Mouse (Mus musculus) left cerebral cortex, adult 18-20 months (tissue): Measurements from ENCODE around the gene Ms4a14. TPM values are rescaled to one million over a fixed set of nuclear protein-coding genes. Genes with fewer than 3 reads are reported as not detected.
"Not testable (repeated sequence)": the region's sequence is repeated elsewhere in the genome, so short reads cannot be mapped to it uniquely, and the experiment has no call there.

Experiments used
- DNase-seq, 2 experiments: peaks; one replicate each; pipeline ENCODE4 v3.0.0; 2021 to 2022; ENCODE audit warnings: low spot score in 2 of 2, mixed read lengths in 1 of 2
- long read RNA-seq, 2 experiments: library from polyadenylated mRNA; stranded (forward); transcript quantifications; one replicate each; pipeline ENCODE4 v2.0.0; 2021
- total RNA-seq, 2 experiments: library from RNA; stranded (reverse); gene quantifications; 2 replicates each; pipeline ENCODE4 v1.2.3; 2021

Gene Ms4a14
- total RNA-seq, result not detected
- long read RNA-seq, experiment 1, result 0 reads
- long read RNA-seq, experiment 2, result 0 reads

DNA sequence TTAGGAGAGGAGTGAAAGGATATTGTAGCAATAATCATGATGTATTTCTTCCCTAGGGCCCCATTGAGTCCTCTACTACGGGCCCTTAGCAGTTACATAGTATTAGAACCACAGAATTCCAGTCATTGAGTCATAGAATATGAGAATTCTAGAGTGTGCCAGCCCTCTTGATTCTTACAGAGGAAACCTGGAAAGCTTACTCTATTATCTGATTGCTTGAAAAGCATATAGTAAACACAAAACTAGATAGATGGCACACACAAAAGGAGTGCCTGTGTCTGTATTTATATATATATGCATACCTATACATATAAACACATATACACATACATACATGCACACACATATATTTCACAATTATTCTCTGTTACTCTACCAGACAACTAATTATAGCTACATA lies at the start of gene Ms4a14:
Gene Ms4a14, minus strand, starts transcription at position 101 of the 400 bp plus-strand sequence.
- no peak for DNase-seq

- no peak for DNase-seq
Observed at GRCm38 (mm10) chr19:11362002-11362401, 47.7 kb upstream of the Ms4a14 start.

- DNase-seq, result no peak
Observed at GRCm38 (mm10) chr19:11360106-11360505, 45.9 kb upstream of the Ms4a14 start.

DNA sequence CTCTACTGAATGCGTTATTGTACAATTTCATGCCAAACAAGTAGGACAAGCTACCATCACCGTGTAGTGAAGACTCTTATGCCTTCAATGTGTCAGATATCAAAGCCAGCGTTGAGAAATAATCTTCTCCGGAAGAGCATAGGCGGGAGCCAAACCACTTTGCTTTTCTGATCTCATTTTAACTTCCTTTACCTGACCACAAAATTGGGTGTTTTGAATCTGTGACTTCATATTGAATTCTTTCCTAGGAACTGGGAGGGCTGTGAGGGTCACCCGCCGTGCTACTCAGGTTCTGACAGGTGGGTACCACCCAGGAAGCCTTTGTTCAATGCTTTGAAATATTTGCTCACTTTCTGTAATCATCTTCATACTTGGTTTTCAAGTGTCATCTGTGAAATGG lies 41.5 kb upstream of the Ms4a14 start:
- no peak for DNase-seq

- no peak for DNase-seq
Observed at GRCm38 (mm10) chr19:11351878-11352277, 37.6 kb upstream of the Ms4a14 start.

GRCm38 (mm10) chr19:11349698-11350481 lies 35.6 kb upstream of the Ms4a14 start:
- peak in 1 of 2 experiments; percentile 2 for DNase-seq

- no peak for DNase-seq
Observed at GRCm38 (mm10) chr19:11343992-11344391, 29.7 kb upstream of the Ms4a14 start.

DNA sequence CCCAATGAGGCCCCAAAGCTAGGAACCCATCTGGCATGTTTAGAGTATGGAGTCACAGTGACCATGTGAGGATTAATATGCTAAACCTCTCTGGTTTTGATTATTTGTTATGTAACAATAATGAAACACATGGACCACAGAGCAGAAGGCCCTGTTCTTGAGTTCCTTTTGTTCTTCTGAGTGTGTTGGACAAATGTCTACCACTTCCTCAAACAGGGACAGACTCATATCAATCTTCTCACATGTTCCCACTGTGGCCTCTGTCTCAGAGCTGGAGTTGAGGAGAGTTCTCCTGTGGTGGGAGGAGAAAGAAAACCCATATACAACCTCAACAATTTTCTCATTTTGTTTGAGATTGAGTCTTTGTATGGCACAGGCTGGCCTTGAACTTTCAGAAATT lies 28.9 kb upstream of the Ms4a14 start:
- DNase-seq, result no peak

GRCm38 (mm10) chr19:11335932-11336331 lies 21.7 kb upstream of the Ms4a14 start, which contains the start of gene Ms4a7:
Ms4a7 (minus strand) TSS chr19:11336146.
- no peak for DNase-seq

GRCm38 (mm10) chr19:11321123-11321522 lies 6.9 kb upstream of the Ms4a14 start:
- no peak for DNase-seq

- no peak for DNase-seq
Observed at GRCm38 (mm10) chr19:11316786-11317185, 2.5 kb upstream of the Ms4a14 start.

DNA sequence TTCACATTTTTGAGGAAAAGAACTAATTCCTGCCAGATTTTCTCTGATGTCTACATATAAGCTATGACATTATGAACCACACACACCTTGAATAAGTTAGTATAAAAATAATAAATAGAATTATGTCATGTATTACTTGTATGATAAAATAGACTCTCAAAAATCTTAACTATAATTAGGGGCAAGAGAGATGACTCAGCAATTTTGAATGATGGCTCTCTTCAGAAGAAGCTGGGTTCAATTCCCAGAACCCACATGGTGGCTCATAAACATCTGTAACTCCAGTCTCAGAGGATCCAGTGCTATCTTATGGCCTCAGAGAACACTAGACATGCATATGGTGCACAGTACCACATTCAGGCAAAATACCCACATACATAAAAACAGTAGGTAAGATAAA lies 5.4 kb downstream of the Ms4a14 start:
- no peak for DNase-seq

- DNase-seq, result not testable (repeated sequence)
Observed at GRCm38 (mm10) chr19:11299529-11299928, 14.7 kb downstream of the Ms4a14 start.

GRCm38 (mm10) chr19:11298939-11299338 lies 15.3 kb downstream of the Ms4a14 start:
- no peak for DNase-seq

DNA sequence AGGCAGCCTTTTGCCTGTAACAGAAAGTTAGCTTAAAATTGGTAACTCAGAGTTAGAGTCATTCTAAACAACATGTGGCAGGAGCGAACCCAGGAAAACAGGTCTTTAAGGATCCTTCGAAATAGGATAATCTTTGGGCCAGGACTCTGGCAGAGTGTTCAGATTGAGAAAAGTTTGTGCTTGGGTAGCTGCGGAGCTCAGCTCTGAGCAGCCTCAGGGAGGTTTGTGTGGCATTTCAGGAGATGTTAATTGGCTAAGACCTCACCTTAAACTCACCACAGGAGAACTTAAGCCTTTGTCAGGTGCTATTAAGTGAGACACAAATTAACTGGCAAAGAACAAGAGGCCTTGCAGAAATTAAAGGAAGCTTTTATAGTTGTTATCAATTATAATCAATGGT lies 20.6 kb downstream of the Ms4a14 start:
- DNase-seq, result not testable (repeated sequence)

GRCm38 (mm10) chr19:11292990-11293389 lies 21.3 kb downstream of the Ms4a14 start:
- DNase-seq, result no peak

GRCm38 (mm10) chr19:11283773-11284172 lies 30.5 kb downstream of the Ms4a14 start, which contains the start of gene Ms4a5:
Ms4a5 (minus strand) TSS chr19:11283873.
- no peak for DNase-seq

GRCm38 (mm10) chr19:11280223-11280622 lies 34.0 kb downstream of the Ms4a14 start:
- no peak for DNase-seq

GRCm38 (mm10) chr19:11276431-11276830 lies 37.8 kb downstream of the Ms4a14 start:
- no peak for DNase-seq

DNA sequence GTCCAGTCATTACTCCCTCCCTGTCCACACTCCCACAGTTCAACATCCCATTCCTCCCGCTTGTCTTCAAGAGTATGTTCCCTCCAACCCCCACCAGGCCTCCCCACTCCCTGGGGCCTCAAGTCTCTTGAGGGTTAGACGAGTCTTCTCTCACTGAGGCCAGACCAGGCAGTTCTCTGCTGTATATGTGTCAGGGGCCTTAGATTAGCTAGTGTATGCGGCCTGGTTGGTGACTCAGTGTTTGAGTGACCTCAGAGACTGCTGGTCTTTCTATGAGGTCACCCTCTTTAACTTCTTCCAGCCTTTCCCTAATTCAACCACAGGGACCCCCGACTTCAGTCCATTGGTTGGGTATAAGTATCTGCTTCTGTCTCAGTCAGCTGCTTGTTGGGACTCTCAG lies 47.3 kb downstream of the Ms4a14 start:
- no peak for DNase-seq

DNA sequence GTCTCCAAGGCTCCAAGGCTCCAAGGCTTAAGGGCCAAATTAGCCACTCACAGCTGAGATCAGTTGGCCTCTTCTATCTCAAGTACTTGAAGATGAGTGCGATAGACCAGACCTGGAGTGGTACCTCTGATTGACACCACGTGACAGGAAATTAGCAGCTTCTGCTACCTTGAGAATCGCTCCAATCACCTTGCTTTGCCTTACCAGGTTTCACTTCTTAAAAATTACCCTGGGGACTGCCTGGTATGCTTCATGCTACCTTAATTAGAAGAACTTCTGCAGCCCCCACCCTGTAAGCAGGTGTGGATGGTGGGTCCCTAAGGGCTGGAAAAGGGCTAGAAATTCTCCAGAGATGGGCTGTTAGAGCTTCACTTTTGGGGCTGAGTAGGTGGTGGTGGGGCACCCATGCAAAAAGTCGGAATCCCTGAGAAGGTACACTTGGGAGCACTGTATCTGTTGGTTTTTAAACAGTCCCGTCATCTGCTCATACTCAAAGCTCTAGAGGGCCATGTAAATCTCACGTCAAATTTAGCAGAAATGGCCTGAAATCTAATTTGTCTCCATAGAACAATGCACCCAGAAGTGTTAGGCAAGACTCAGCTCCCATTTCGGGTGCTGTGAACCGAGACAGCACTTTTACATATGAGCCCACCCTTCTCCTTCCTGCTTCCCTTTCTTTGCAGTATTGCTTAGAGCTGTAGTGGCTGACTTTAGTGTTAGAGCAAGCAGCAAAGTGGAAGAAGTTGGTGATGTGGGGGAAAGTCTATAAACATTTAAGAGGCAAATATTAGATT lies 48.0 kb downstream of the Ms4a14 start, which contains the start of gene Ms4a1:
Gene Ms4a1, minus strand, starts transcription at position 190 of the 794 bp plus-strand sequence.
- DNase-seq, result no peak

- DNase-seq, result no peak
Observed at GRCm38 (mm10) chr19:11264602-11265185, 49.6 kb downstream of the Ms4a14 start.
